Mouse (Mus musculus) erythroblast, embryonic 14.5 days (primary cell): ENCODE results near the gene Foxn3.

Experiments used
- GATA1 ChIP-seq: IDR thresholded peaks from 2 replicates; pipeline ENCODE4 v1.6.1; 2012; ENCODE audit warnings: low read length, inconsistent platforms, mixed read lengths
- TAL1 ChIP-seq: IDR thresholded peaks from 3 replicates; pipeline ENCODE4 v1.6.1; 2012; ENCODE audit warnings: low read length, inconsistent platforms, mixed read lengths

GRCm38 (mm10) chr12:99186239-99186638 lies 377.1 kb downstream of the Foxn3 start:
- TF ChIP-seq GATA1, result no peak
- no peak for TF ChIP-seq TAL1
